Mouse (Mus musculus) granulocyte monocyte progenitor cell, adult 5-6 weeks (primary cell): ENCODE results near the gene Gtsf1l. TPM values are rescaled to one million over a fixed set of nuclear protein-coding genes. Genes with fewer than 3 reads are reported as not detected.

Source experiments
- ATAC-seq: replicated peaks from 2 replicates; pipeline ENCODE4 v1.8.0; 2016; ENCODE audit warnings: mild to moderate bottlenecking, moderate TSS enrichment, inconsistent platforms; ENCODE audit not compliant: poor library complexity, severe bottlenecking
- total RNA-seq, 2 experiments: library from RNA; stranded (forward) in 1 of 2; stranded (reverse) in 1 of 2; fragments of 200-712, 200-1000 nt in 1 of 2; fragments of >200 nt in 1 of 2; fragmentation: Nextera tagmentation in 1 of 2; gene quantifications; 2 replicates each; pipeline ENCODE4 v1.2.3; 2014 to 2017

The Gtsf1l gene
- total RNA-seq, 2 experiments from 2014 or later, result not detected

DNA sequence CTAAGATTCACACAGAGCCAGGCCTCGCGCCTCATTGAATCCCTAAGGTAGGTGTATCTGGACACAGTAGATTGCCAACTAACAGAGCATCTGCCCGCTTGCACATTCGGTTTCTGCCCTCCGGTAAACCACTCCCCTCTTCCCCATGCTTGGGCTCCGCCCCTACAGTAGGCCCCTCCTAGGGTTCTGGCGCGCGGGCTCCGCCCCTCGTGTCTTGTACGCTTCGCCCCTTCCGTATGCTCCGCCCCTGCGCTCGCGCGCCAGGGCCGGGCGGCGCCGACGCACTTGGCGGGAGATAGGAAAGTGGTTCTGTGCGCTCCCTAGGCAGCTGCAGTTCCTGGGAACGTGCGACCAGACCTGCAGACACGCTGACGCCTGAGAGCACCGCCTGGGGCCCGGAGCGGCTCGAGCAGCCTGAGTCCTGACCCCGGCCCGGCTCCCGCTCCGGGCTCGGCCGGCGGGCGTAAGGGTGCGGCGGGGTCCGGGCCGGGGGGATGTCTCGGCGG, 33.3 kb downstream of the Gtsf1l start, which contains the start of gene Mybl2:
Mybl2 (plus strand) TSS at position 353 of the 506 bp plus-strand sequence.
- peak; percentile 95 for ATAC-seq

DNA sequence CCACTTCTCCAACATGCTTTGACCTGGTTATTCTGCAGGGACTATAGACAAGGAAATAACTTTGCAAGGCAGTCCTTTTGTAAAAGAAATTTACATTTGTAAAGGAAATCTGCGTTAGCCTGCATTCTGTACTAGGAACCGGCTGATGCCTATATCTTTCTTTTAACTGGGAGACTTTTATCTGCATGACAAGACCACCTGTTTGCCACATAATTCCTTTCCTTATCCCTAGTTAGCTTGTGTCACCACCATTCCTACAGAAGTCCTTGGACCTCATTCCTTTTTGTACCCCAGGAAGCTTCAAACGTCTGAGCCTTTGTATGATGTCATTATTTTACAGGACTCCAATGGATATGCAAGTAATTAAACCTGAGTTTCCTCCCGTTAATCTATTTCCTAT, 34.8 kb downstream of the Gtsf1l start:
- no peak for ATAC-seq

DNA sequence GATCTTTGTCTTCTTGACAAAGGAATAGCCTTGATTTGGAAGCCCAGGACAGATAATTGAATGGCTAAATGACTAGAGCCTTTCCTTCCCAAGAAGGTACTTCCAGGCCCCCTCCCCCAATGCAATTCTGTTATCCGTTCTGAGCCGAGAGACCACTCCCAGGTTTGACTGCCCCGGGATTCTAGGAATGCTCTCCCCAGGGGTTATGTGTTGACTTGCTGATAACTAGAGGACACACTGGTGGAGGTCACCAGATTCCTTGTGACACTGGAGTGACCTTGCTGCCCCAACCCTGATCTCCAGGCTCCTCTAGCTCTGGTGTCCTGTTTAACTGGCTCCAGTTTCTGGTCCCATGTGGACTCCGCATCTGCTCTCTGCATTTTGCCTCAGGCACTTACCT, 35.6 kb downstream of the Gtsf1l start:
- no peak for ATAC-seq

DNA sequence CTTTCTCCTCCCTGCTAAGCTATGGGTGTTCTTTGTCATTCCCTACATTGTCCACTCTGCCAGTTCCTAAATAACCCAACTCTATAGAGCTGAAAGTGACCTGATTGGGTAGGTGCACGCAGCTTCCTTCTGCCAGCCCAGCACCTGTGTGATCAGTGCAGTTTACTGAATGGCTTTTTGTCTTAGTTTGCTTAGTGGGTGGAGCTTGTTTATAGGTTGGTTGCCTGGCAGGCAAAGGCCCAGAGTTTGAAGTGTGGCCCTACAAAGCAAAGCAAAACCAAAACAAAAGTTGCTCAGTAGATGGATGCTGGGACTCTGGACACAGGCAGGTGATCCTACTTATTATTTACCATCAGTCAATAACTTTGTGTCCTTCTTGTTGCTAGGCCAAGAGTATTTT, 36.0 kb downstream of the Gtsf1l start:
- ATAC-seq, result no peak

DNA sequence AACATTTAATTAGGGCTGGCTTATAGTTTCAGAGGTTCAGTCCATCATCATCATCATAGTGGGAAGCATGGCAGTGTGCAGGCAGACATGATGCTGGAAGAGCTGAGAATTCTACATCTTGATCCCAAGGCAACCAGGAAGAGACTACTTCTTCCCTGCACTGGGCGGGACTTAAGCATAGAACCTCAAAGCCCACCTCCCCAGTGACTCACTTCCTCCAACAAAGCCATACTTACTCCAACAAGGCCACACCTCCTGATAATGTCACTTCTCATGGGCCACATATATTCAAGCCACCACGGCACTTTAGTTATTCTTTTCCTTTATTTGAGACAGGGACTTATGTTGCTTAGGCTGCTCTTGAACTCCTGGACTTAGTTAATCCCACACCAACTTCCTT, 38.5 kb downstream of the Gtsf1l start:
- peak; percentile 45 for ATAC-seq

DNA sequence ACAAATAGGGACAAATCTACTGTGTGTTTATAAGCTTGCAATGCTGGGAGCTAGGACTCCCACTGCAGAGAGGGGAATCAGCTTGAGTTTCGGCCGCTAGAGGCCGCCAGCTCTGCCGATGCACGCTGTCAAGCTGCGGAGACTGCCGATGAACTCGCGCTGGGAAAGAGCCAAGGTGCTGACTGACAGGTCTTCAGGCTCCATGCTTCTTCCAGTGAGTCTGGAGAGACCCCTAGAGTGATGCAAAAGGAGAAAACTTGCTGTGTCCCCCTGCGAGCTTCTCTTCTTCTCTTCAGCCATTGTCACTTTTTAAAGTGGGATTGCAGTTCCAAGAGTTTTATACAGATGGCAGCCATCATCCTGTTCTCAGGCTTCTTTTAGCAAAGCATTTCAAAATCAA, 39.5 kb downstream of the Gtsf1l start:
- ATAC-seq, result peak; percentile 85

DNA sequence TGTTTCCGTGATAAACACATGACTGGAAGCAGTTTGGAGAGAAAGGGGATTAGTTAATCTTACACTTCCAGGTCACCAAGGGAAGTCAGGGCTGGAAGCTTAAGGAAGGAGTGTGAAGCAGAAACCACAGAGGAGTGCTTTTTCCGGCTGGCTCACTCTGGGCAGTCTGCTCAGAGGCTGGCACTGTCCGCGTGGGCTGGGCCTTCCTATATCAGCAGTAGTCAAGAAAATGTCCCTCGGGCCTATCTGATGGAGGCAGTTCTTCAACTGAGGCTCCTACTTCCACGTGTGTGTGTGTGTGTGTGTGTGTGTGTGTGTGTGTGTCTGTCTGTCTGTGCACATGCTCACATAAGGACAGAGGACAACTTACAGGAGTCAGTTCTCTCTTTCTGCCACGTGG, 47.7 kb downstream of the Gtsf1l start:
- no peak for ATAC-seq

Other genes with a start within 250 kb of the Gtsf1l start
- gene Srsf6, start 156.3 kb downstream of the Gtsf1l start, total RNA-seq (2014; fragmentation: Nextera tagmentation), result 240 and 262 TPM in 2 replicates
- gene Srsf6, start 156.3 kb downstream of the Gtsf1l start, total RNA-seq (2017), result 224 and 259 TPM in 2 replicates
- not detected in 2 replicates for gene L3mbtl1, start 144.4 kb downstream of the Gtsf1l start, total RNA-seq (2014; fragmentation: Nextera tagmentation)
- gene L3mbtl1, start 144.4 kb downstream of the Gtsf1l start, total RNA-seq (2017), result not detected in 2 replicates
- gene Sgk2, start 100.5 kb downstream of the Gtsf1l start, total RNA-seq (2014; fragmentation: Nextera tagmentation), result not detected in 2 replicates
- gene Sgk2, start 100.5 kb downstream of the Gtsf1l start, total RNA-seq (2017), result not detected in 2 replicates
- gene Ift52, start 70.5 kb downstream of the Gtsf1l start, total RNA-seq (2014; fragmentation: Nextera tagmentation), result 39.4 and 42.5 TPM in 2 replicates
- 19.9 and 23.8 TPM in 2 replicates for gene Ift52, start 70.5 kb downstream of the Gtsf1l start, total RNA-seq (2017)
- 60.2 and 71.5 TPM in 2 replicates for gene Mybl2, start 33.2 kb downstream of the Gtsf1l start, total RNA-seq (2014; fragmentation: Nextera tagmentation)
- gene Mybl2, start 33.2 kb downstream of the Gtsf1l start, total RNA-seq (2017), result 40.6 and 42.4 TPM in 2 replicates
- gene Tox2, start 115.3 kb upstream of the Gtsf1l start, total RNA-seq (2014; fragmentation: Nextera tagmentation), result not detected in 2 replicates
- not detected in 2 replicates for gene Tox2, start 115.3 kb upstream of the Gtsf1l start, total RNA-seq (2017)